Mouse (Mus musculus) limb, embryonic 11.5 days (tissue): Measurements from ENCODE around the gene Grk5. TPM values are rescaled to one million over a fixed set of nuclear protein-coding genes. Genes with fewer than 3 reads are reported as not detected.

Source experiments
- ATAC-seq: fragments of 200-750 bp; cut with Nextera tagmentation; 2 replicates; pipeline ENCODE4 v1.8.0; 2017; ENCODE audit warnings: low read depth; ENCODE audit not compliant: insufficient number of reproducible peaks, low FRiP score, low TSS enrichment
- DNase-seq: peaks from one replicate; pipeline ENCODE4 v3.0.0-alpha.2; 2015; ENCODE audit warnings: low spot score
- H3K27ac ChIP-seq: fragments of 300-500 bp; sonication (generic); replicated peaks from 2 replicates; pipeline ENCODE4 v1.5.1; 2014; ENCODE audit warnings: low read depth, mild to moderate bottlenecking, low read length
- H3K27me3 ChIP-seq: fragments of 300-500 bp; sonication (generic); 2 replicates; pipeline ENCODE4 v1.6.1; 2014; ENCODE audit warnings: mild to moderate bottlenecking, low read length, mixed read lengths; ENCODE audit not compliant: control insufficient read depth, insufficient read depth
- H3K36me3 ChIP-seq: fragments of 300-500 bp; sonication (generic); 2 replicates; pipeline ENCODE4 v1.6.1; 2014; ENCODE audit warnings: mild to moderate bottlenecking, low read length, moderate library complexity, mixed read lengths; ENCODE audit not compliant: control insufficient read depth, insufficient read depth
- H3K4me1 ChIP-seq: fragments of 300-500 bp; sonication (generic); 2 replicates; pipeline ENCODE4 v1.6.1; 2014; ENCODE audit warnings: low read length, mixed read lengths; ENCODE audit not compliant: control insufficient read depth, insufficient read depth
- H3K4me2 ChIP-seq: fragments of 300-500 bp; sonication (generic); 2 replicates; pipeline ENCODE4 v1.6.1; 2014; ENCODE audit warnings: low read depth, mild to moderate bottlenecking, moderate library complexity; ENCODE audit not compliant: severe bottlenecking
- H3K4me3 ChIP-seq: fragments of 300-500 bp; sonication (generic); 2 replicates; pipeline ENCODE4 v1.5.1; 2014; ENCODE audit warnings: low read depth, low read length
- H3K9ac ChIP-seq: fragments of 300-500 bp; sonication (generic); 2 replicates; pipeline ENCODE4 v1.6.1; 2014; ENCODE audit warnings: mild to moderate bottlenecking, low read length
- H3K9me3 ChIP-seq: fragments of 300-500 bp; sonication (generic); 2 replicates; pipeline ENCODE4 v1.6.1; 2016; ENCODE audit warnings: low read length; ENCODE audit not compliant: control insufficient read depth
- WGBS: fragments of 180-500 bp; shearing (Covaris S2); extraction: QIAGEN DNeasy Blood & Tissue Kit; methylation state at CpG from one replicate; pipeline ENCODE4 v1.1.7; 2014; 5-methylcytosine and 5-hydroxymethylcytosine counted together
- polyA plus RNA-seq: library from polyadenylated mRNA; unstranded; fragments of >200 nt; fragmentation: Nextera tagmentation; extraction: Ambion mirVana; gene quantifications from 2 replicates; pipeline ENCODE4 v1.2.1, GENCODE M21; 2014

Grk5 gene
- polyA plus RNA-seq, 1 experiment from 2014 or later = 2.0 TPM

DNA sequence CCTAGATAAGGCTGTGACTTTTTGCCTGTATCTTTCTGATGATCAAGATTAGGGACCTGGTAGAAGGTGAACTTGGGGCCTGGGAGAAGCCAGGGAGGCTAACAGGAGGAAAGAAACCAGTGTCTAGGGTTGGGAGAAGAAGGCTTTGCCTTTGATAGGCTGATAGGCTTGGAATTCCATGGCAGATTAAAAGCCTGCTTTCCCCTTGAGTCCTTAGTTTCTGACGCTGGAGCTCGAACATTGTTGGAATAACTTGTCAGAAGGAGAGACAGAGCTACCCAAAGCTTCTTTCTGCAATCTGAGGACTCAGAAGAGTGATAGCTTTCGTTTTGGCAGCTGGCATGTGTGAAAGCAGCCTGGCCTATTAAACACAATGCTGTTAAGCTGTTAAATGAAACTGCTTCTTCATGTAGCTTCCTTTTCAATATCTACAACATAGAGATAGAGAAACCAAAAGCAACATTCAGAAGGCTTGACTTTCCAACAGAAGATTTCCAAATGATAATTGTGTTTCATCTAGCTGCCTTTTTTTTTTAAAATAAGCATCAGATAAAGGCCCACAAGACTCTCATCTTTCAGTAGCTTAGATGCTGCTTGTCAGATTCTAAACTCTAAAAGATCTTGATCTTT is 5.8 kb downstream of the Grk5 start:
- no peaks in the 10 kb centered on the region for H3K36me3 ChIP-seq
- DNase-seq (no peak), ATAC-seq (no peak)
- H3K9ac ChIP-seq = no peak overlapping the region
- no peaks in the 10 kb centered on the region for H3K27me3 ChIP-seq
- H3K4me2 ChIP-seq = no peak overlapping the region
- WGBS = 52% methylated on average over 3 of the region's 3 CpGs
- no peak overlapping the region for H3K4me3 ChIP-seq
- no peaks in the 10 kb centered on the region for H3K9me3 ChIP-seq
- 0 out of 2 replicates have a peak, but pooled peaks cover 3% of the 10 kb centered on the region for H3K4me1 ChIP-seq
- H3K27ac ChIP-seq = no peak overlapping the region

DNA sequence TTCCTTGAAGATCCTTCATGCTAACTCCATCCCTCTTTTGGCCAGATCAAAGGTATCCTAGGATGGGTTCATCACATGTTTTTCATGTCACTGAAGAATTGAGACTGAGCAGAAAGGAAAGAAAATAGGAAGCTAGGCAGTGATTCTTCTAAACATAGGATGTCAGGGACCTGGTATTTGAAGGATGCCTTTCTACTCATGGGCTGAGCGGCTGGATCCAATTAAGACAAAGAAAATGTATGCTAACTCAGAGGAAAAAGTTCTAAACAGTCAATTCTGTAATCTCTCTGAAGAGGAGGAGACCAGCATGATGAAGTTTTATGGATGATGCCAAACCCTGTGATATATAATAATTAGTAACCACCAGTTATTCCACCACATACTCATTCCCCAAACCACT is 13.6 kb downstream of the Grk5 start:
- no peak overlapping the region for H3K4me3 ChIP-seq
- H3K36me3 ChIP-seq = no peaks in the 10 kb centered on the region
- H3K4me2 ChIP-seq = no peak overlapping the region
- no peak overlapping the region for H3K27ac ChIP-seq
- 84% methylated on average over 1 of the region's 1 CpGs for WGBS
- no peak for DNase-seq
- no peaks in the 10 kb centered on the region for H3K9me3 ChIP-seq
- H3K4me1 ChIP-seq = no peaks in the 10 kb centered on the region
- no peak overlapping the region for H3K9ac ChIP-seq
- no peaks in the 10 kb centered on the region for H3K27me3 ChIP-seq
- ATAC-seq = no peak

DNA sequence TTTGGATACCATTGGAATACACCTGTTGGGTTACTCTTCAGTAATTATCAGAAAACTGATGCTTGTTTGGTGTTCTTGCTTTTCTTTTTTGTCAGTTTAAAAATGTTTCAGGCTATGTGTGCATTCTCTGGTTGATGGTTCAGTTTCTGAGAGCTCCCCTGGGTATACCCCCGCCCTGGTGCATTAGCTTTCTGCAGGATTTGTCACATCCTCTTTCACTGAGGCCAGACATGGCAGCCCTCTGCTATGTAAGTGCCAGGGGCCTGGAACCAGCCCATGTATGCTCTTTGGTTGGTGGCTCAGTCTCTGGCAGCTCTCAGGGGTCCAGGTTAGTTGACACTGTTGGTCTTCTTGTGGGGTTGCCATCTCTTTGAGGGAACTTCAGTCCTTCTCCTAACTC is 14.4 kb downstream of the Grk5 start:
- H3K27ac ChIP-seq = no peak overlapping the region
- 91% methylated on average over 1 of the region's 1 CpGs for WGBS
- no peaks in the 10 kb centered on the region for H3K4me1 ChIP-seq
- ATAC-seq = no peak
- no peak overlapping the region for H3K4me3 ChIP-seq
- H3K9me3 ChIP-seq = no peaks in the 10 kb centered on the region
- no peak overlapping the region for H3K4me2 ChIP-seq
- no peak for DNase-seq
- H3K27me3 ChIP-seq = no peaks in the 10 kb centered on the region
- H3K36me3 ChIP-seq = no peaks in the 10 kb centered on the region
- no peak overlapping the region for H3K9ac ChIP-seq

DNA sequence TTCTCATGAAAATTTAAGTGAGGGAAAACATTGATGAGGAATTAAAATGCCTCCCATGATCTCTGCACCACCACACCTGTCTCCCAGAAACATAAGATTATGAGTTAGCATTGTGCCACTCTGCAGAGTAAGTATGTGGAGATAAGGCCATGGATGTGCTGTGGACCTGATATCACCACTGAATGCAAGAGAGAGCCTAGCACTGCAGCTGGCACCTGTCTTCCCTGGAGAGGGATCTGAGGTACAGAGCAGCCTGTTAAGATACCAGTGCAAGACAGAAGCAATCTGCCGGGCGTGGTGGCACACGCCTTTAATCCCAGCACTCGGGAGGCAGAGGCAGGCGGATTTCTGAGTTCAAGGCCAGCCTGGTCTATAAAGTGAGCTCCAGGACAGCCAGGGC is 15.9 kb downstream of the Grk5 start:
- Histone ChIP-seq H3K27me3 (no peaks in the 10 kb centered on the region), H3K9me3 (no peaks in the 10 kb centered on the region), H3K4me1 (no peaks in the 10 kb centered on the region), H3K9ac (no peak overlapping the region), H3K36me3 (no peaks in the 10 kb centered on the region), H3K4me2 (no peak overlapping the region), H3K4me3 (no peak overlapping the region), H3K27ac (no peak overlapping the region)
- ATAC-seq (no peak), DNase-seq (no peak)
- WGBS = 94% methylated on average over 5 of the region's 5 CpGs

DNA sequence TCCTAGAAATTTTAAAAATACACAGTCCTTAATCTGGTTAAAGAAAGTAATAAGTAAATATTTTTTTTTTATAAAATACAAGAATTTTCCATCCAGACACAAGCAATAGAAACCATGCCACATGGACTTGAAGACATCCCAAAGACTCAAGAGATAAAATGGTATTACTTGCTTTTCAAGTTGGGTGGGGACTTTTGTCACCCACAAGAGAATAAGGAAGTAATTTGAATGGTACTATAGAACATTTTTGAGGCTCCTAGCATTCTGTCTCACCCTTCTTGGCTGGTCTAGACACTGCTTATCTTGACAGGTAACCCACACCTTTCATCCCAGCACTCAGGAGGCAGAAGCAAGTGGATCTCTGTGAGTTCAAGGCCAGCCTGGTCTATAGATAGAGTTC is 20.8 kb downstream of the Grk5 start:
- Histone ChIP-seq H3K4me2 (no peak overlapping the region), H3K4me1 (no peaks in the 10 kb centered on the region), H3K36me3 (no peaks in the 10 kb centered on the region), H3K9ac (no peak overlapping the region), H3K27me3 (no peaks in the 10 kb centered on the region), H3K27ac (no peak overlapping the region), H3K4me3 (no peak overlapping the region), H3K9me3 (no peaks in the 10 kb centered on the region)
- DNase-seq (no peak), ATAC-seq (no peak)

DNA sequence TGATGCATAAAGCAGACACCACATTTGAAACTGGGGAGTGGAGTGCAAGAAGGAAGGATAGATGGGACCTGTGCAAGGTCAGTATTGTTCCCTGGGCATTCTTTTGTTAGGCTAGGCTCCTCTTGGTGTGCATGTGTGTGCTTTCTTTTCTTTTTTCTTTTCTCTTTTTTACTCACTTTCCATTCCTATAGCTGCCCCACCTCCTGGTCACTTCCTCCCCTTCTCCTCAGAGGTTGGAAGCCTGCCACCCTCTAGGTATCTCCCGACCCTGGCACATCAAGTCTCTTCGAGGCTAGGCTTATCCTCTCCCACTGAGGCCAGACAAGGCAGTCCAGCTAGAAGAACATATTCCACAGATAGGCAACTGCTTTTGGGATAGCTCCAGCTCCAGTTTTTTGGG is 22.1 kb downstream of the Grk5 start:
- Histone ChIP-seq H3K4me3 (no peak overlapping the region), H3K9ac (no peak overlapping the region), H3K27ac (no peak overlapping the region), H3K36me3 (no peaks in the 10 kb centered on the region), H3K27me3 (no peaks in the 10 kb centered on the region), H3K4me2 (no peak overlapping the region), H3K4me1 (no peaks in the 10 kb centered on the region), H3K9me3 (no peaks in the 10 kb centered on the region)
- WGBS = 75% methylated on average over 2 of the region's 2 CpGs
- ATAC-seq (no peak), DNase-seq (no peak)

DNA sequence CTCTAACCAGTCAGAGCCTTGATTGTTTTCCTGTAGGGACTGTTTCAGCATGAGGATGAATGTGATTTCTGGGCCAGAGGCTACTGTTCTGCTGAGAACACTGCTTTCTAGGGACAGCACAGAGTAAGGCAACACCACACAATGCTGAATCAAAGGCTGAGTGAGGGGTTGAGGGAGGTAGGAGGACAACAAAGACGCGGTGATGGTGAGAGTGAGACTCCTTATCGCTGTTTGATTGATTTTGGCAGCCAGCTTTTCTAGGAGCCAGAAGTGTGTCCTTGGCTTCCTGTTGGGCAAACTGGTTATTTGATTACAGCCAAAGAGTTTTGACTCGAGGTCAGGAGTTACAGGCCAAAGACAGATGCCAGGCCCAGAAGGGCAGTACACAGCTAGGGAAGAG is 25.7 kb downstream of the Grk5 start:
- Histone ChIP-seq H3K9me3 (no peaks in the 10 kb centered on the region), H3K9ac (no peak overlapping the region), H3K4me3 (no peak overlapping the region), H3K27ac (no peak overlapping the region), H3K27me3 (no peaks in the 10 kb centered on the region), H3K4me2 (no peak overlapping the region), H3K36me3 (no peaks in the 10 kb centered on the region), H3K4me1 (no peaks in the 10 kb centered on the region)
- ATAC-seq (no peak), DNase-seq (no peak)
- 65% methylated on average over 4 of the region's 4 CpGs for WGBS

DNA sequence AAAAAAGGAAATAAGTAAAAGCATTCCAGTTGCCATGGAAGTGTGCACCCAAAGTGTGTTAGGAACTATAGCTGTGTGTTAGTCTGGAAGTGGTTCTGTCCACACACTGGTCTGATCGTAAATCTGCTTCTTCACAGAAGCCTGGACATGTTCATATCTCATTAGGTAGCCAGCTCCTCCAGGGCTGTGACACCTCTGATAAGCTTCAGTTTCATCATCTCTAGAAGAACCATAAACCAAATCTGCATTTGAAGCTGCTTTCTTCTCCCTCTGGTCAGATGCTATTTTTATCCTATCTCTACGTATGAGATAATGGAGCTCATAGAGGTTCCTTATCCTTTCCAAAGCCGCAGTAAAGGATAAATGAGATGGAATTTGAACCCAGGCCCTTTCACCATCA is 26.3 kb downstream of the Grk5 start:
- H3K27me3 ChIP-seq = no peaks in the 10 kb centered on the region

DNA sequence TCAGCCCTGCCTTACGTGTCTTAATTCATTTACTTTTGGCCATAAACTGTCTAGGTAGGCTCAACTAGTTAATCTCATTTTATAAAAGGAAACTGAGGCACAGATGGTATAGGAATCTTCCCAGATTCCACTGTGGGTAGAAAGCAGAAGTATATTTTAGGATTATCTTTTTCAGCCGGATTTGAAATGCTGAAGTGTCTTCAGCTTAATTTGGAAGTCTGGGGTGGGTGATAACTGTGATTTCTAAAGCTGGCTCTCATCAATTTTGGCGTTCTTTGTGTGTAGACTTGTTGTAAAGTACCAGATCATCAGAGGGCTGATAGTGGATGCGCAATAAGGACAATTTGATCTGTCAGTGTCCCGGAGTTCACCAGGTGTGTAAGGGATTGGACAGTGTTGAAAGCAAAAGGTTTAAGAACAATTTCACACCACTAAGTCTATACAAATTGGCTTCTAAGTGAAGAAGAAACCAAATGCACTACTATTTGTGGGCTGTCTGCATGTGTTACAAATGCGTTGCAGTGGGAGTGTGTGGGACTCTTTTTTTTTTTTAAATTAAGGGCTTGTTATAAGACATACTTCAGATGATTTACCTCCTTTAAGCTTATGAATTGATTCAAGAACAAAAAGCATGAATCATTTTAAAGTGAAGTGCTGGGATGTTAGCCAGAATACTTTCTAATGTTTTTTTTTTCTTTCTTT is 27.5 kb downstream of the Grk5 start:
- ATAC-seq = no peak
- WGBS = 90% methylated on average over 6 of the region's 6 CpGs
- no peak overlapping the region for H3K27ac ChIP-seq

More for the DNA sequence above, 26.3 kb downstream of the Grk5 start:
- Histone ChIP-seq H3K4me1 (no peaks in the 10 kb centered on the region), H3K4me2 (no peak overlapping the region), H3K4me3 (no peak overlapping the region), H3K9me3 (no peaks in the 10 kb centered on the region), H3K27ac (no peak overlapping the region), H3K9ac (no peak overlapping the region), H3K36me3 (no peaks in the 10 kb centered on the region)
- ATAC-seq (no peak), DNase-seq (no peak)
- 85% methylated on average over 3 of the region's 3 CpGs for WGBS

More for the DNA sequence above, 27.5 kb downstream of the Grk5 start:
- H3K4me2 ChIP-seq = no peak overlapping the region
- no peak overlapping the region for H3K4me3 ChIP-seq
- H3K27me3 ChIP-seq = no peaks in the 10 kb centered on the region
- no peaks in the 10 kb centered on the region for H3K4me1 ChIP-seq
- H3K9me3 ChIP-seq = no peaks in the 10 kb centered on the region
- no peak for DNase-seq
- no peak overlapping the region for H3K9ac ChIP-seq
- H3K36me3 ChIP-seq = no peaks in the 10 kb centered on the region
